Comparison of ENCODE assay signal across 25 mouse cellular contexts in the genomic region with DNA sequence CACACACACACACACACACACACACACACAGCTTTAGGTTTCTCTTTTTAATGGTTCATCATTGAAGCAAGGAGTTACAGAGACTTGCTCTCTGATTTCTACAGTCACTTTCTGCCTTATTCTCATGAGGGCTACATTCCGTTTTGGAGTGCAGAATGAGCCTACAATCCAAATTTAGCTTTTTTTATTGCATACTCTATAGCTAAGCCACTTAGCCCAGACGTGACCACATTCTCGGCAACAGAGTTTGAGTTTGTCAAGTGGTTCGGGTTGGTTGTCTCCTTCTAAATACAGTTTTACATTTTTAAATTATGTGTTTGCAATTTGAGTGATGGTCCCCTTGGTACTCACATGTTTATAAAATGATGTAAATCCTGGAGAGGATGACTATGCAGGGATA. TPM values are rescaled to one million over a fixed set of nuclear protein-coding genes. Genes with fewer than 3 reads are reported as not detected.
DNase-seq lines count a peak whose midpoint lies in the region; ATAC-seq and TF ChIP-seq lines count a peak whose summit lies in the region.
"Had no signal": no experiment of that assay in that cellular context is flagged by ENCODE, and none has a peak within 500 bp of the region (broad histone marks: within the 10 kb centered on the region; RNA-seq: fewer than 3 reads in every experiment).

No protein-coding gene starts in this region.

- no peak for TF ChIP-seq RAD21 in CH12.LX (IDR thresholded peaks at IDR 0.05; ENCODE audit: low read depth, low read length)

- H3K4me3 ChIP-seq in embryonic facial prominence, embryonic 14.5 days (ENCODE audit: low read depth, low read length) = no peak overlapping the region
- no peak overlapping the region for H3K4me3 ChIP-seq in embryonic facial prominence, embryonic 10.5 days
- H3K4me3 ChIP-seq in limb, embryonic 13.5 days = no peak overlapping the region
- no peak overlapping the region for H3K4me3 ChIP-seq in limb, embryonic 10.5 days
- H3K4me3 ChIP-seq in CH12.LX (replicated peaks in 1 of 3; ENCODE audit: low read depth in 2 of 3, low read length in 2 of 3, poor library complexity in 1 of 3) (no peak overlapping the region), myocyte (no peak overlapping the region)
- H3K4me3 ChIP-seq: embryonic facial prominence, embryonic 13.5 days; heart, embryonic 12.5 days had no signal

- no peak for TF ChIP-seq EP300 in CH12.LX (IDR thresholded peaks at IDR 0.05; ENCODE audit: low read length)

- DNase-seq in embryonic facial prominence, embryonic 14.5 days (ENCODE audit: low spot score) = peak; percentile 54
- DNase-seq in embryonic facial prominence, embryonic 10.5 days (ENCODE audit: low spot score) = no peak
- DNase-seq in limb, embryonic 10.5 days (ENCODE audit: low spot score) = no peak
- DNase-seq in CH12.LX (ENCODE audit: extremely low read depth) = no peak
- no peak for DNase-seq in kidney, adult 18-20 months
- DNase-seq: adrenal gland, postnatal 10 days; adrenal gland, postnatal 36 days; cerebellum, adult 18-20 months; cerebellum, adult 9-10 months; cerebellum, postnatal 14 days; forebrain, postnatal 0 days; gastrocnemius, postnatal 14 days; heart, adult 11 months; heart, postnatal 14 days; heart, postnatal 4 days had no signal

- H3K4me1 ChIP-seq in embryonic facial prominence, embryonic 14.5 days (ENCODE audit: control insufficient read depth, insufficient read depth, low read length) = 0 out of 2 replicates have a peak, but pooled peaks cover 2% of the 10 kb centered on the region
- peaks cover 6% of the 10 kb centered on the region for H3K4me1 ChIP-seq in embryonic facial prominence, embryonic 10.5 days
- peaks cover 13% of the 10 kb centered on the region for H3K4me1 ChIP-seq in limb, embryonic 13.5 days
- H3K4me1 ChIP-seq in limb, embryonic 10.5 days = peaks cover 8% of the 10 kb centered on the region; the same call in 1 of the 2 replicates
- H3K4me1 ChIP-seq in CH12.LX (ENCODE audit: control insufficient read depth in 1 of 2, insufficient read depth in 2 of 2) = peaks cover 0 to 6% of the 10 kb centered on the region in 2 experiments; a peak in 1 of 4 replicates
- H3K4me1 ChIP-seq: embryonic facial prominence, embryonic 13.5 days had no signal

- H3ac ChIP-seq in myocyte (ENCODE audit: control insufficient read depth, insufficient read length) = no peak overlapping the region

- dilution Hi-C loops in CH12.LX (cut with MboI; ENCODE audit: extremely low pct_ligation_motif_present, extremely low pct_unique_long_range_greater_than_20kb, low sequenced_read_pairs) = no loop called here

- H3K4me2 ChIP-seq in embryonic facial prominence, embryonic 14.5 days (ENCODE audit: low read depth, low read length) = no peak overlapping the region
- 0 out of 2 replicates have a peak overlapping the region, but pooled peaks have one; percentile 16 for H3K4me2 ChIP-seq in limb, embryonic 13.5 days (replicated peaks)
- H3K4me2 ChIP-seq in CH12.LX (ENCODE audit: insufficient read depth, low read depth, poor library complexity, severe bottlenecking) (peak overlapping the region; percentile 98), myocyte (ENCODE audit: low read depth) (peak overlapping the region; percentile 15)
- H3K4me2 ChIP-seq: embryonic facial prominence, embryonic 13.5 days; heart, embryonic 12.5 days; hindbrain, embryonic 14.5 days had no signal

- in situ Hi-C loops in CH12.LX (cut with MboI; ENCODE audit: low pct_ligation_motif_present, low pct_unique_long_range_greater_than_20kb, low sequenced_read_pairs) = no loop called here

- no peaks in the 10 kb centered on the region for H3K9me3 ChIP-seq in embryonic facial prominence, embryonic 14.5 days (ENCODE audit: control insufficient read depth, low read length)
- H3K9me3 ChIP-seq in embryonic facial prominence, embryonic 10.5 days = no peaks in the 10 kb centered on the region
- no peaks in the 10 kb centered on the region for H3K9me3 ChIP-seq in limb, embryonic 13.5 days
- no peaks in the 10 kb centered on the region for H3K9me3 ChIP-seq in limb, embryonic 10.5 days (replicated peaks)
- H3K9me3 ChIP-seq in CH12.LX (replicated peaks; ENCODE audit: low read length) = no peaks in the 10 kb centered on the region
- H3K9me3 ChIP-seq: embryonic facial prominence, embryonic 13.5 days; G1E; heart, embryonic 12.5 days had no signal

- no peak for ATAC-seq in embryonic facial prominence, embryonic 14.5 days (ENCODE audit: low read depth)
- ATAC-seq in limb, embryonic 13.5 days (ENCODE audit: low FRiP score, low read depth) = no peak
- ATAC-seq: forebrain, embryonic 14.5 days; forebrain, postnatal 0 days; hindbrain, postnatal 0 days; inflammation-experienced regulatory T-cells, adult 6 months; Patski had no signal

- H3K27ac ChIP-seq in embryonic facial prominence, embryonic 14.5 days (replicated peaks; ENCODE audit: low read depth, low read length) = no peak overlapping the region
- no peak overlapping the region for H3K27ac ChIP-seq in embryonic facial prominence, embryonic 10.5 days (replicated peaks)
- peak overlapping the region; percentile 10; the same call in 1 of the 2 replicates for H3K27ac ChIP-seq in limb, embryonic 13.5 days
- H3K27ac ChIP-seq in limb, embryonic 10.5 days = no peak overlapping the region
- no peak overlapping the region for H3K27ac ChIP-seq in CH12.LX (ENCODE audit: insufficient read depth, low read depth)
- H3K27ac ChIP-seq: embryonic facial prominence, embryonic 13.5 days; hindbrain, embryonic 14.5 days; hindbrain, postnatal 0 days had no signal

- TF ChIP-seq CTCF in CH12.LX (conservative IDR thresholded peaks at IDR 0.05 in 1 of 2, IDR thresholded peaks at IDR 0.05 in 1 of 2; ENCODE audit: low read depth in 2 of 2, low read length in 2 of 2) = no peak

- H3K27me3 ChIP-seq in embryonic facial prominence, embryonic 14.5 days (replicated peaks; ENCODE audit: control insufficient read depth, insufficient read depth, low read length) = no peaks in the 10 kb centered on the region
- no peaks in the 10 kb centered on the region for H3K27me3 ChIP-seq in embryonic facial prominence, embryonic 10.5 days (replicated peaks; ENCODE audit: low read depth, poor library complexity, severe bottlenecking)
- H3K27me3 ChIP-seq in limb, embryonic 13.5 days = no peaks in the 10 kb centered on the region
- no peaks in the 10 kb centered on the region for H3K27me3 ChIP-seq in limb, embryonic 10.5 days (ENCODE audit: low read depth, poor library complexity, severe bottlenecking)
- H3K27me3 ChIP-seq in CH12.LX (replicated peaks) (no peaks in the 10 kb centered on the region), myocyte (ENCODE audit: control insufficient read depth, insufficient read depth, insufficient read length) (no peaks in the 10 kb centered on the region)
- H3K27me3 ChIP-seq: embryonic facial prominence, embryonic 13.5 days; heart, embryonic 12.5 days; Patski had no signal

- TF ChIP-seq POLR2A in CH12.LX (IDR thresholded peaks at IDR 0.05; ENCODE audit: low read depth, low read length) = no peak
- no peak for TF ChIP-seq POLR2A in myocyte (IDR thresholded peaks at IDR 0.05; ENCODE audit: insufficient read length, low read depth)

- no peaks in the 10 kb centered on the region for H3K79me2 ChIP-seq in CH12.LX (replicated peaks; ENCODE audit: control insufficient read depth, extremely low read depth, insufficient read depth, poor library complexity, severe bottlenecking)
- no peaks in the 10 kb centered on the region for H3K79me2 ChIP-seq in myocyte (ENCODE audit: control insufficient read depth, insufficient read depth)

- no peaks in the 10 kb centered on the region for H3K36me3 ChIP-seq in embryonic facial prominence, embryonic 14.5 days (ENCODE audit: control insufficient read depth, insufficient read depth, low read length)
- no peaks in the 10 kb centered on the region for H3K36me3 ChIP-seq in embryonic facial prominence, embryonic 10.5 days (replicated peaks)
- H3K36me3 ChIP-seq in limb, embryonic 13.5 days = no peaks in the 10 kb centered on the region
- no peaks in the 10 kb centered on the region for H3K36me3 ChIP-seq in limb, embryonic 10.5 days
- H3K36me3 ChIP-seq in CH12.LX (replicated peaks in 1 of 2; ENCODE audit: control insufficient read depth in 1 of 2, insufficient read depth in 1 of 2, low read length in 1 of 2) = no peaks in the 10 kb centered on the region
- H3K36me3 ChIP-seq in myocyte (ENCODE audit: control insufficient read depth, insufficient read depth) = no peaks in the 10 kb centered on the region
- H3K36me3 ChIP-seq: embryonic facial prominence, embryonic 13.5 days; G1E; heart, embryonic 12.5 days had no signal

- 61% methylated on average over 4 of the region's 4 CpGs for WGBS in embryonic facial prominence, embryonic 14.5 days
- WGBS in embryonic facial prominence, embryonic 10.5 days = 89% methylated on average over 4 of the region's 4 CpGs
- WGBS in limb, embryonic 13.5 days = 54% methylated on average over 4 of the region's 4 CpGs
- 91% methylated on average over 4 of the region's 4 CpGs for WGBS in limb, embryonic 10.5 days

- no peak overlapping the region for H3K9ac ChIP-seq in embryonic facial prominence, embryonic 14.5 days (ENCODE audit: low read depth, low read length)
- H3K9ac ChIP-seq in limb, embryonic 13.5 days = no peak overlapping the region
- H3K9ac ChIP-seq in CH12.LX (ENCODE audit: insufficient read depth, low read depth) = 0 out of 2 replicates have a peak overlapping the region, but pooled peaks have one; percentile 21
- H3K9ac ChIP-seq: embryonic facial prominence, embryonic 13.5 days; forebrain, postnatal 0 days; heart, embryonic 12.5 days; hindbrain, embryonic 14.5 days had no signal

TF ChIP-seq in CH12.LX, 34 proteins besides CTCF, POLR2A, EP300 and RAD21 (continues in another document):
- TF ChIP-seq RCOR1 (conservative IDR thresholded peaks at IDR 0.05; ENCODE audit: low read depth, low read length) (no peak), CHD1 (IDR thresholded peaks at IDR 0.05; ENCODE audit: low read depth, low read length) (no peak), TBP (conservative IDR thresholded peaks at IDR 0.05; ENCODE audit: low read depth, low read length) (no peak), MAZ (IDR thresholded peaks at IDR 0.05; ENCODE audit: low read depth, low read length) (no peak)

TF ChIP-seq in myocyte, 11 proteins besides CTCF, POLR2A, EP300 and RAD21:
- TF ChIP-seq TCF12 (IDR thresholded peaks at IDR 0.05; ENCODE audit: insufficient read depth, poor library complexity, severe bottlenecking) = no peak
- no peak for TF ChIP-seq TCF3 (IDR thresholded peaks at IDR 0.05; ENCODE audit: insufficient read length, low read depth)
- no peak for TF ChIP-seq MYOG (IDR thresholded peaks at IDR 0.05; ENCODE audit: control insufficient read depth in 1 of 3, insufficient read depth in 1 of 3, insufficient read length in 2 of 3, low read depth in 2 of 3)

RNA-seq across cellular contexts. Expression of gene Unc5c, which starts 20.2 kb away (rescaled TPM):
- 7.5 and 9.7 TPM in 2 replicates for polyA plus RNA-seq in embryonic facial prominence, embryonic 14.5 days (2014; fragmentation: Nextera tagmentation; extraction: Ambion mirVana)
- 10.3 and 11.9 TPM in 2 replicates for polyA plus RNA-seq in embryonic facial prominence, embryonic 10.5 days (2016; fragmentation: Nextera tagmentation; extraction: Ambion mirVana)
- polyA plus RNA-seq in limb, embryonic 13.5 days (2015; fragmentation: Nextera tagmentation; extraction: Ambion mirVana) = 31.5 and 31.6 TPM in 2 replicates
- 7.4 and 12.9 TPM in 2 replicates for polyA plus RNA-seq in limb, embryonic 10.5 days (2016; fragmentation: Nextera tagmentation; extraction: Ambion mirVana)
- total RNA-seq in CH12.LX (2012; rRNA removed) (not detected in 2 replicates), CH12.LX (2014; rRNA removed) (not detected in 2 replicates)
- polyA plus RNA-seq in CH12.LX (2012; ENCODE audit: insufficient read length, low read depth) (not detected in 2 replicates), myocyte (2012; fragmentation: generic; extraction: Trizol) (1.00 TPM)
- polyA plus RNA-seq: G1E; inflammation-experienced regulatory T-cells, adult 6 months had no signal
